Mouse (Mus musculus) bone marrow, adult 2 months (tissue): ENCODE measurements at regions not wholly inside any gene's neighbourhood (a gene's known extent, or its start where the extent isn't known, plus 50 kb on each side); places are given as distances from the start of the nearest gene placed in this dataset.

Experiments
- CTCF ChIP-seq: fragments of 200-500 bp; IDR thresholded peaks from 2 replicates; pipeline ENCODE4 v1.5.1; 2011; ENCODE audit warnings: low read length, control low read depth; ENCODE audit not compliant: control insufficient read depth, insufficient read depth
- POLR2A ChIP-seq: fragments of 200-500 bp; IDR thresholded peaks from 2 replicates; pipeline ENCODE4 v1.6.1; 2011; ENCODE audit warnings: low read depth, mild to moderate bottlenecking, control low read depth, low read length, borderline replicate concordance; ENCODE audit not compliant: control insufficient read depth

GRCm38 (mm10) chr2:84217116-84217515, 208.1 kb downstream of the Calcrl start:
- TF ChIP-seq CTCF: no peak
- TF ChIP-seq POLR2A: no peak
